Mouse (Mus musculus) layer of hippocampus, adult 9-11 months (tissue): ENCODE results near the gene Psrc1.

Experiments used
- DNase-seq: peaks from one replicate; pipeline ENCODE4 v3.0.0; 2022

Psrc1 gene

DNA sequence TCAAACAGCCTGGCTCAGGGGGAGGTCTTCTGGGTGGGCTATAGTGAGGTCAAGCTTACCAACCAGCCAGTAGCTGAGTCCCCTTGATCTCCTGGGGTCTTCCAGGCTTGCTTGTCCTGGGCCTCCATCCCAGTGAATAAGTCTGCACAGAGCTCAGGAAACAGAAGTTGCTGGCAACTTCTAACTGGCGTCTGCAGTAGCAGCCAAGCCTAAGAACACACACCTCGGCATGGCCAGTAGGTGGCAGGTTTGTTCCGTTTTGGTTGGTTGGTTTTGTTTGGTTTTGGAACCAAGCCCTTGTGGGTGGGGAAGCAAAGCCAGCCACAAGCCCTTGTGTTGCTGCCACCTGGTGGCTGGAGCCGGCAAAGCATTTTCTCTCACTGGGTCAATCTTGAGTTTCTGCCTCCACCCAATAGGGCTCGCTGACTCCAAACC is 5.5 kb downstream of the Psrc1 start:
- peak; percentile 95 for DNase-seq

DNA sequence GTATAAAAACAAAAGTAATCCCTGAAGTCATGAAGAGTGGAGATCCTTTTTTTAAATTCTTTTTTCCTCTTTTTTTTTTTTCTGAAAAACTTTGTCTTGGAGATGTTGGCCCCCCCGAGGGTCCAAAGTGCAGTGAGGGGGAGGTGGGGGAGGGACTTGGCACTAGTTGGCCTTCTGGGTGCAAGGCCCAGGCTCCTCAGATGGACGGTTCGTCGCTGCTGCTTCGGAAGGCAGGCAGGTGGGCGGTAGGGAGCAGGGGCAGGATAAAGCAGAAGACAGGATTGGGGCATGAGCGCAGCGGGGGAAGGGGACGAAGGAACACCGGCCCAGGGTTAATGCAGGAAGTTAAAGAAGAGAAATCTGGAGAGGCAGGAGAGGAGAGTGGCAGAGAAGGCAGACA is 8.7 kb downstream of the Psrc1 start:
- DNase-seq: no peak

DNA sequence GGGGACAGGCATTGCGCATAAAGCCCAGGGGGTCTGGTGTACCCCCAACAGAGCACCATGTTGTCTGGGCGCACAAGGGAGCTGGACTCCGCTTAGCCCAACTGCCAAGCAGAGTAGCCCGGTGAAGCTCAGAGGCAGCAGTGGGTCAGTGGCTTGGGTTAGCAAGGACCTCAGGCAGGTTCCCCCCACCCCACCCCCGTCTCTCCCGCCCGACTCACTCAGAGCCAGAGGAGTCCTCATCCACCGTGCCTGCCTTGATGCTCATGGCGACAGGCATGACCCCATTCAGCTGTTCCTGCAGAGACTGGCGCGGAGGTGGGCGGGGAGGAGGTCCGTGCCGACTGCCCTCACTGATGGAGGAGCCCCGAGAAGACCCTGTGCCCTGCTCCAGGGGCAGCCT is 9.2 kb downstream of the Psrc1 start:
- DNase-seq: no peak

DNA sequence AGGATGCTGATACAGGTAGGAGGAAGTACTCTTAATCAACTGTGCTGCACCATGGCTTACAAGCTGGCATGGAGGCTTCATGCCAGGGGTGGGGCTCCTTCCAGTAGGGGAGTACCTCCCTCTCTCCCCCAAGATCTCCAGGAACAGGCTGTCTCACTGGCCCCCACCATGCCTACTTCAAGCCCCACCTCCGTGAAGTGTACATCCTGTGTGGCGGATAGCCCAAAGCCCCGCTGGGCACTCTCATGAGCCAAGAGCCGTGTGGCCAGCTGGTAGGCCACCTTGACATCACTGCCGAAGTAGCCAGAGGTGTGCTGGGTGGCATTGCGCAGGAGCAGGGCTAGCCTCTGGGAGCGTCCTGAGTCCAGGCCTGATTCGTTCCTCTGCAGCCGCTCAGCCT is 14.6 kb downstream of the Psrc1 start:
- DNase-seq: no peak

DNA sequence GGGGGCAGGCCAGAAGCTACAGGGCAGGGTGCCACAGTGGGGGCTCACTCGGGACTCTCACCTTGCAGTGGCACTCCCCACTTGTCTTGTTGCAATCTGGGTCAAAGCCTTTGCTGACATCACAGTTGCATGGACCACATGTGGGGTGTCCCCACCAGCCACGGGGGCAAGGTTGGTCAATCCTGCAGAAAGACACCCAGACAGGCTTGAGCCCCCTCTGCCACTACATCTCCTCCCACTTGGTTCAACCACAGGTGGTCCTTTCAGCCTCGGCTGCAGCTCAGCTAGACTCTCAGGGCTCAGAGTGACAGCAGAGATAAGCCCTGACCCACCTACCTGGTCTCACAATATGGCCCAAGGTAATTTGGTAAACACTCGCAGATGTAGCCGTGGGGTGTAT is 16.8 kb downstream of the Psrc1 start:
- DNase-seq: no peak

DNA sequence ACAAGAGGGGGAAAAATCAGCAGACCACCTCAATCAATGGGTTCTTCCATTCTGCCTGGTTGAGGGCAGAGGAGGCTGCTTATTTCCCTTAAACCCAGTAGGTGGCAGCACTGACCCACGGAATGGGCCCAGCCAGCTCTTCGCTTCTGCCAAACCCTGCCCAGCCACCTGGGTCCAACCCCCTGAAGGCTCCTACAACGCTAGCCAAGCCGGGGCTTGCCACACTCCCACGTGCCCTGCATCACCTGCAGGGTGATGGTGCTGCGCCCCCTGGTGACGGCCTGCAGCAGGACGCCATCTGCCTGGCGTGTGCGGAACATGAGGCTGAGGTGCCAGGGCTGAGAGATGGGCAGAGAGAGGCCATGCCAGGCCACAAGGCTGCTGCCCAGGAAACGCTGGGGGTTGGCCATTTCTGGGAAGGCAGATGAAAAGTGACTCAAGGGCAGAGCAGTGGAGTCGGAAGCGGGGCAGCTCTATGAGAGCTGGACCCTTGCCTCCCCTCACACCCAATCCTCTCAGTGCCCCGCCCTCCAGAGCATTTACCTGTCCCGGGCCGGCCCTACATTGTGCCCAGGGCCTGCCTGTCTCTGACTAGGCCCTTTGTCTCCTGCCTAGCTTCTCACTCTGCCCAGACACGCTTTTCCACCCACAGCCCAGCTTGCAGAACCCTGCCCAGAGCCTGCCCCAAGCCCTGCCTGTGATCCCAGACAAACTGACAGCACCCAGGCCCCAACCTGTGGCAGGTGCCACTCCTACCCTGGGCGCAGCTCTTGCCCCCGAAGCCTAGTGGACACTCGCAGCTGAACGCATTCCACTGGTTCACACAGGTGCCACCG is 18.3 kb downstream of the Psrc1 start:
- peak; percentile 89 for DNase-seq

DNA sequence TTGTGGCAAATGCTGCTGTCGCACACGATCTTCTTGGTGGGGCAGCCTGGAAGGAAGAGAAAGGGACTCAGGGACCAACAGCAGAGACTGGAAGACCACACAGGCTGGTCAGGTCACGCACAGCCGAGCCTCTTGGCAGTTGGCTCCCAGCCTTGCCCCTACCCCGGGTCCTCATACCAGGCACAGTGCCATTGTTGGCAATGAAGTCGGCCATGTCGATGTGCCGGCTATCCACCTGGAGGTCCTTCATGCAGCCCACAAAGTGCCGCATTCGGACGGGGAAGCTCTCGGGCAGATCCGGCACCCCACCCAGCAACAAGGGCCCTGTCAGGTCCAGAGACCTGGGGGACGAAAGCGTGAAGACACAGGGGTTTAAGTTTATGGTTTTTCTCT is 18.9 kb downstream of the Psrc1 start:
- DNase-seq: no peak

DNA sequence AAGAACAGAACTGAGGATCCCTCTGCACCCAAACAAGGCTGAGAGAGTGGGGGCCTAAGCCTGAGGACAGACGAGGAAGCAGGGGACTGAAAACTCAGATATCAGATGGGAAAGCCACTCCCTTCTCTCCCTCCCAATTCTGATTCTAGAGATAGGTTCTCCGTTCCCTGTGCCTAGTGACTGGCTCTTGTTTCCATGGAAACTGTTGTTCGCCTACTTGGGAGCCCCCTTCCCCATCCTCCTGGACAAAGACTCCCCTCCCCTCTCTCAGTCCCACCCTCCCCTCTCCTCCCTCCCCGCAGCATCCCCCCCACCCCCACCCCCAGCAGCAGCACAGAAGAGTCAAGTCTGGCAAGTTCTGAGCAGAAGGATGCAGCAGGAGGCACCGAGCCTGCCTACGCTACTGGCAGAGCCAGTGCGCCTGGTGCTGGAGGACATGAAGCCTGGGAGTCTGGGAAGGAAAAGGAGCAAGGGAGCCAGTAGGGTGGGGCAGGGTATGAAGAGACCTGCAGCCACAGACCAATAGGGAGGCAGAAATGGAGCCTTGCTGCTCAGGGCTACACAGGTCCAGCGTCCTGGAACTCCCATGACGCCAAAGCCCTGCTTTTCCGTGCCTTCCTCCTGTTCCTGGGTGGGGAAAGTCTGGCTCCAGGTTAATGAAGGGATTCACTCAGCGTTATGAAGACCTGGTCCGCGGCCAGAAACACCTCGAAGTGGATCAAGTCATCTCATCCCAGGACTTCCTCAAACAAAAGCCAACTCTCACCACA is 22.1 kb downstream of the Psrc1 start:
- peak; percentile 87 for DNase-seq

DNA sequence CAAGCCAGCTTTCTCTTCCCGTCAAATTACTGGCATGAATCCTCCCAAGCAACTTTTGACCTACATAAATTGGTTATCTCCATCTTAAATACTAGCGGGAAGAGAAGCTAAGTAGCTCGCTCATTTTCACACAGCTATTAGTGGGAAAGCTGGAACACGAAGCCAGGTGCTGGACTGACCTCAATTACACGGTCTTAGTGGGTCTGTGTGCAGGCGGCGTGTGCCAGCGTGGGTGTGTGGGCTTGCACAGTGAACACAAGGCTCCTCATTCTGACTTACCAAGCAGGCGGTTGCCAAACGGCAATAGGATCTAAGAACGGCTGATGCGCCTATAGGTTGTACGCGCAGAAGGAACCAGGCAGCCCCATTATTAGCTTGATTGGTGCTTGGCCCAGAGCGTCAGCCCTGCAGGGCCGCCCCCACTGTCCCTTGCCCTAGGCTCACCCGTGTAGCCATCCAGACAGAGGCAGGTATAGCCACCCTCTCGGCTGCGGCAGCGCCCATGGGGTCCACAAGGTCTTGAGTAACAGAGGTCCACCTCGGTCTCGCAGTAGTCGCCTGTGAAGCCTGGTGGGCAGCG is 22.8 kb downstream of the Psrc1 start:
- peak; percentile 76 for DNase-seq

DNA sequence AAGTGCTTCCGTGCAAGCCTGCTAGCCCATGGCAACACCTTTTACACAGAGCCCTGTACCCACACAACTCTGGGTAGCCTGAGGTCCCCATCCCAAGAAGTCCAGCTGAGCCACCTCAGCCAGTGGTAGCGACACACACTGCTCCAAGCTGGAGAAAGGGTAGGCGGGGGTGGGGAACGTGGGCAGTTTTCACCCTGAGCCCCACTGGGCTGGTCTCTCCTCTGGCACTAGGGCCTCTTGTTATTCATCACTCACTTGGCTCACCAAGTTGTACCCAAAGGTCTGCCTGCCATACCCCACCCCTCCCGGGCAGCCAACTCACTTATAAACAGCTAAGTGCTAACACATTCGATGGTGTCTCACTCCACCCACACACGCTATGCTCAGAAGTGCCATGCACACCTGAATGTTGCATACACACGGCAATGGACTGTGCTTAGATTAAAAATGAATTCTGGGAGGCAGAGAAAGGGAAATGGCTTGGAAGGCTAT is 24.9 kb downstream of the Psrc1 start:
- no peak for DNase-seq

DNA sequence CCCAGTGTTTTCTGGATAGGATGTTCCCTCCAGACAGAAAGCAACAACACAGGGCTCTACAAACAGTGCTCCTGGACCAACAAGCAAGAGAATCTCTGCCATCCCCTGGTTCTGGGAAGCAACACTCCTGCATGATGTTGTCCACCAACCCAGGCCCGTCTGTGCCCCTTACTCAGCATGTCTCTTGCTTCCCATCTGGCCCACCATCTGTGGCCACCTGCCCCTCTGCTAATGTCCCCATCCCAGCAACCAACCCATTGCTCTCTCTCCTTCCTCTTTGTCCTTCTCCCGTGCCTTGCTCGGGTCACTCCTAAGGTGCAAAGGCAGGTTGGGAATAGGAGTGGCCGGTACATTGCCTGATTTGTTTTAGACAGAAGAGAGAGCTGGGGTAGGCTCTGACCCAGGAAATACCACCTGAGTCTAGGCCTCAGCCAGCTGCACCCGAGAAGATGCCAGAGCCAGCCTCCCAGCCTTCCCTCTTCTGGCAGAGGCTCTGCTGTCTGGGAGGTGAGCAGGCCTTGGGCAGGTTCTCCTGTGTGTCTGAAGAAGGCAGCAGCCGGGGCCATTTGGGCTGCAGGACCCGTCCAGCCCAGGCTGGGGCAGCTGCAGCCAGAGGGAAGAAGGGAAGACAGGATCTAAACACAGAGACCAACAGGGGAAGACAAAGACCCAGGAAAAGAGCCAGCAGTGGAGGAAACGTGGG is 26.2 kb downstream of the Psrc1 start:
- no peak for DNase-seq

DNA sequence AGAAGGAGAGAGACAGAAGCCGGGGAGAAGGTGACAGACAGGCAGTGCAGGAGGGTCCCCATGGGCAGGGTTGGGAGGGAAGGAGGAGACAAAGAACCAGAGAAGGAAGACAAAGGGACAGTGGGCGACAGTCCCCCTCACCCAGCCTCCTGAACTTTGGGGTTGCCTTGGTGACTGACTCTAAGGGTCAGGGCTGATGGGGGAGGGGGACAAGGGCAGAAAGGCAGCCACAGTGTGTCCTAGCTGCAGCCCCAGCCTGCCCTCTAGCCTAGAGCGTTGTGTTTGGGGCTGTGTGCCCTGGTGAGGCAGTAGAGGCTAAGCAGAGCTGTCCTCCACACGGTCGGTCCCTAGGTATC is 26.7 kb downstream of the Psrc1 start:
- no peak for DNase-seq

DNA sequence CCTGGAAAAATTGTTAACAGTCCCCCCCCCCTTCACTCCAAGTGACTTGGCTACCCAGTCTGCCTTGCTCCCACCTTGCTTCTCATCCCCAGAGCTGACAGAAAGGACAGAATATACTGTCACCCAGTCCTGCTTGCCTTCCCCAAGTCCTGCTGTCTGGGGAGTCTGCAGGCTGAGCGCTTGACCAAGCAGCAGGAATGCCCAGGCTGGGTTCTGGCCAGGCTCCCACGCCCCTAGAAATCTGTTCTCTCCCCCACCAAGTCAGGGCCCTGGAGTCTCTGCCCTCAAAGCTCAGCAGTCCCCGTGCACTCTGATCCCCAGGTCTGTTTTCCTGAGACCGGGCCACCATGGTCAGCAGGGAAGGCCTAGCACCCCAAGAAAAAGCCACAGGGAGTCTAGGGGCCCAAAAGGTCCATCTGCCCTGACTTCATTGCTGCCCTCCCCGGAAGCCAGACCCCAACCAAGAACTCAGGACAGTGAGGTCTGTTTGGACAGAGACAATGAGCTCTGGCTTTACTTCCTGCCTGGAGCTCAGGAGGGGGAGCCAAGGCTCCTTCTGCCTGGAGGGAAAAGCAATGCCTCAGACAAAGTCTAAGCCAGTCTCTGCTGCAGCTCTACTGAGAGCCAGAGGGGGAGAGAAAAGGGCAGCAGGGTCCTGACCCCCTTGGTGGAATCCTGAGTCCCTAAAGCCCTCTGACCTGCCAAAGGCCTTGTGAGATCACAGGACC is 27.6 kb downstream of the Psrc1 start:
- no peak for DNase-seq

DNA sequence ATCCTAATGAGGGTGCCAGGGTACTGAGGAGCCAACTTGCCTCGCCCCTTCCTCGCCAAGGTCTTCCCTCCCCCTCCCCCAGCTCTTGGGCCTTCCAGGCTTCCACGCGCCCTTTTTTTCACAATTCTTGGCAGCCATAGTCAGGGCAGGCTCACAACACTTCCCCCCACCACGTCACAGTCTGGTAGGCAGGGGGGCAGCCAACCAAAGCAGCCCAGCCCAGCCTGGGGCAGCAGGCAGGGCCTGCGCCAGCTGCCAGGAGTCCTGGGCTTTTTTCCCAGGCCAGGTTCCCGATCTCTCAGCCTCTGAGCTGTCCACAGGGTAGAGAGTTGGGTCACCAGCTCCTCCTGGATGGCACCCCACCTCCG is 28.1 kb downstream of the Psrc1 start:
- peak; percentile 64 for DNase-seq

DNA sequence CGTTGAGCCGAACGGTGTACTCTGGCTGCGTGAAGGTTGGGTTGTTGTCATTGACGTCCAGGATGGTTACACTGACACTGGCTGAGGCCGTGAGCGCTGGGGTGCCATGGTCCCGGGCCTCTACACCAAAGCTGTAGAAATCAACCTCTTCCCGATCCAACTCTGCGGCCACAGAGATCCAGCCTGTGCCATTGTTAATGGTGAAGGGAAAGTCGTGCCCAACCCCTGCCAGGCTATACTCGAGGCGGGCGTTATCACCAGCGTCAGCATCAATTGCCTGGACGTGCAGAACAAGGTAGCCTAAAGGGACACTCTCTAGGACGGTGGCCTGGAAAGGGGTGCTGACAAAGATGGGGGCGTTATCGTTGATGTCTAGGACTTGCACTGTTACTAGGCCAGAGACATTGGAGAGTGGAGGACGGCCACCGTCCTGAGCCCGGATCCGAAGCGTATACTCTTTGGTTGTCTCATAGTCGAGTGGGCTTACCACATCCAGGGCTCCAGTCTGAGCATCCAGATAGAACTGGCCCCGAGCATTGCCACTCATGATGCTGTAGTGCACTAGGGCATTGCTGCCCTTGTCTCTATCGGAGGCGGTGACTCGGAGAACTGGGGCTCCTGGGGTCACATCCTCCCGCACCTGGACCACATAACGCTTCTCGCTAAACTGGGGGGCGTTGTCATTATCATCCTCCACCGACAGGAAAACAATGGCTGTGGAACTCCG is 30.2 kb downstream of the Psrc1 start:
- no peak for DNase-seq

DNA sequence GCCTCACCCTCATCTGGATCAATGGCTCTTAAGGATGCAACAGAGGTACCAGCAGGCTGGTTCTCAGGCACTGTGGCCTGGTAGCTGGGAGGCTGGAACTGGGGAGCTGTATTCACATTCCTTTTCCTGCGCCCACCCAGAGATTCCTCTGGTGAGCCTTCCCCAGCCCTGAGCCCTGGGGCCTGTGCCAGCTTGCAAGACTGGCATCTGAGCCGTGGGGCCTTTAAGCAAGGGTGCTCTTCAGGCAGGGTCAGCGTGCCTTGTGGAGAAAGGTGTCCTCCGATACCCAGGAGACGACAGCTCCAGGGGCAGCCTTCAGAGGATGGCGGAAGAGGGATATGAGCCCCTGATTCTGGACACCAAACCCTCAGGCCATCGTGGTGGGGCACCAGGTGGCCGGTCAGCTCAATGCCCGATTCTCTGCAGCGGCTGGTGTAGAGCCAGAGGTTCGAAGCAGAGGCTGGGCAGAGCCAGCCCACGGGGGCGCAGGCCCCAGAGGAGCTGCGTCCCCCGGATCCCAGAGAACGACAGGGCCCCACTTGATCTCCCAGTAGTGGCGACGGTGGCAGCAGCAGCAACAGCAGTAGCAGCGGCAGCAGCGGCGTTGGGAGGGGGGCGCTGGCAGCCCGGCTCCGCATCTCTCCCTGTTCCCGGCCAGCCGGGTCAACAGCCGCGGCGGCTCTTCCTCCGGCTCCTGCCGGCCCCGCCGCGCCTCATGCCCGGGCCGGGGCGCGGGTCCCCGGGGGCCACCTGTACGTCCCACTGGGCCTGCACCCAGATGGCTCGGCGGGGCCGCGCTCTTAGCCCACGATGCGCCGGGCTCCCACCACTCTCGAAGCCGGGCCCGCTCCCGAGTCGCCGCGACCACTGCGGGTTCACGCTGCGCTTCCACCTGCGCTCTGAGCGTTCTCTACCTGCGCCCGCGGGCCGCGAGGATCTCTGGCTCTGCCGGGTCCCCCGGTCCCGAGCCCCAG is 31.5 kb downstream of the Psrc1 start, which contains the start of gene Celsr2:
Gene Celsr2, minus strand, starts transcription at position 696 of the 974 bp plus-strand sequence.
- no peak for DNase-seq

DNA sequence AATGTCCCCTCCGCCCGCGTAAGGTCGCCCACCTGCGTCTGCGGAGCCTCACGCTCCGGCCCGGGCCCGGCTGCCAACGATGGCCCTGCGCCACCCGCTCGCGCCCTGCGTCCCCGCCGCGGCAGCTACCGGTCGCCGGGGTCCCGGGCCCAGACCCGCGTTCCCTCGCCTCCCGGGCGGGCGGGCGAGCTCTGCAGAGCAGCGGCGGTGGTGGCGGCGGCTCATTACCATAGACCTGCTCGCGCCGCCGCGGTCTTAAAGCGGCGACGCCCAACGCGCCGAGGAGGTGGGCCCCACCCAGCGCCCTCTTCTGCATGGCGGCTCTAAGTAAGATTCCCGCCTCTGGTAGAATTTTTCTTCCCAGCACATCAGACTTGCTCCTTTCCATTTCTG is 32.2 kb downstream of the Psrc1 start:
- peak; percentile 87 for DNase-seq

DNA sequence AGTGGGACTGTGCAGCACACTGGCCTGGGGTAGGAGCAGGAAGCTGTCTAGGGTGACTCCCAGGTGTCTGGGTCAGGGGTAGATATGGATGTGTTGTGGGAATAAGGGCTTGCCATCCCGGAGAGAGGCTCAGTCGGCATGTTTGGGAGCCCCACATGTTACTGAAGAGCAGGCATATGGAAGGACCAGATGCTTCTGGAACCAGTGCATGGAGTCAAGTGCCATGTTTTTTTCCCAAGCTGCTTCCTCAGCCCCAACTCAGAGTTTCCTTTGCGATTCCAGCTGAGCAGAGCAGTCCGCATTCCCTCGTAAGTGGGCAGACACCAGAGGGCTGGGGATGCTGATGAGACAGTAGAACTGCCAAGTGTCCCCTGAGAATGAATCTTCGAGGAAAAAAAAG is 39.4 kb downstream of the Psrc1 start:
- DNase-seq: peak; percentile 59

DNA sequence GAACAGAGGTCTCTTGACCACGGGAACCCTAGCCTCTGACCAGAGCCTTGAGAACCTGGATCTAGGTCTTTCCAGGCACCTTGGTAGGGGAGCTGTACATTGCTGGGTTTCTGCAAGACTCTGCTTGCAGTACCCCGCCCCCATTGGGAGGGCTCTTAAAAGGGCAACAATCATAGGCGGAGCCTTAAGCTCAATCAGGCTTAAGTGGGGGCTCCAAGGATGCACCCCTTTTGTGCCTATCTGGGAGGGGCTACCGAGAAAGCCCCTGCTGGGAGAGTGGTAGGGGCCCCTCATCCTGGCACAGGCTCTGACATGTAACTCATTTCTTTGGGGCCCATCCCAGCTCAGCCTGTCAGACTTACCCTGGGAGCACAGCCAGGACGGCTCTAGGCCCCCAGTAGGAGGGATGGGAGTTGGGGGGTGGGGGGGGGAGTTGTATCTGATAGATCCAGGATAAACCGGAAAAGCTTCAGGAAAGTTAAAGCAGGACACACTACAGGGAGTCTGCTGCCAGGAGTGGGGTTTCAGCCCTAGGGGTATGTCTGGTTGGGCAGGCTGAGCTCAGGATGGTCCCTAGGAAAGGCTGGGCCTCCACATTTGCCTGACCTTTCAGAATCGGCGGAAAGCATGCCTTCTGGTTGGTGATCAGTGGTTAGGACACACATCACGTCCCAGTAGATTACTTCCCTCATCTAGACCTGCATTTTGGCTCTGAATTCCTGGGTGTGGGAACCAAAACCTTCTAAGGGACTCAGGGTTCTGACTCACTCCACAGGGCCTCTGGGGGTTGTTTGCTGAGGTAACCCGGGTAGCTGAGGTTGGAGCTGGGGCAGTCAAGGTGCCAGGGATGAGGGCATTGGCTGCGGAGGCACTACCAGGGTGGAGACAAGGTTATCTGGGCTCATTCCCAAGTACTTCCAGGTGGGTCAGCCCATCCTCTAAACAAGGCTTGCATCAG is 40.5 kb downstream of the Psrc1 start:
- DNase-seq: peak; percentile 68
